Mouse (Mus musculus) left cerebral cortex, adult 2 months (tissue): ENCODE measurements around the gene Guca2b. TPM values are rescaled to one million over a fixed set of nuclear protein-coding genes. Genes with fewer than 3 reads are reported as not detected.

Experiments used
- DNase-seq, 2 experiments: peaks; one replicate each; pipeline ENCODE4 v3.0.0; 2021 to 2022; ENCODE audit warnings: low spot score in 2 of 2, mixed read lengths in 1 of 2; ENCODE audit errors: extremely low spot score in 1 of 2
- H3K27ac ChIP-seq: fragments of 200-600 bp; 2 replicates; pipeline ENCODE4 v1.8.1; 2022
- H3K4me3 ChIP-seq: fragments of 200-600 bp; 2 replicates; pipeline ENCODE4 v1.8.1; 2022
- CTCF ChIP-seq: fragments of 200-600 bp; IDR thresholded peaks from 2 replicates; pipeline ENCODE4 v1.8.1; 2022; ENCODE audit warnings: antibody characterized with exemption, mild to moderate bottlenecking, moderate library complexity
- intact Hi-C: fragments of 180-260 bp; cut with DNase I; formaldehyde crosslinking; loops from one replicate; pipeline ENCODE4 v1.15.1; 2025
- total RNA-seq, 2 experiments: library from RNA; stranded (reverse); gene quantifications; 2 replicates each; pipeline ENCODE4 v1.2.3; 2021

Gene Guca2b
- total RNA-seq, 2 experiments from 2014 or later = not detected

GRCm38 (mm10) chr4:119642666-119643065, 16.1 kb downstream of the Guca2b start:
- no peak overlapping the region for H3K27ac ChIP-seq
- no peak overlapping the region for H3K4me3 ChIP-seq
- no peak for DNase-seq
- TF ChIP-seq CTCF = no peak
- intact Hi-C loops = no loop called here

- no peak overlapping the region for H3K4me3 ChIP-seq
- no peak for DNase-seq
- intact Hi-C loops = no loop called here
- no peak for TF ChIP-seq CTCF
- H3K27ac ChIP-seq = no peak overlapping the region
Observed at GRCm38 (mm10) chr4:119638656-119639055, 20.1 kb downstream of the Guca2b start.

- no peak overlapping the region for H3K4me3 ChIP-seq
- intact Hi-C loops = no loop called here
- no peak overlapping the region for H3K27ac ChIP-seq
- DNase-seq = no peak
- TF ChIP-seq CTCF = no peak
Observed at GRCm38 (mm10) chr4:119637946-119638345, 20.8 kb downstream of the Guca2b start.

GRCm38 (mm10) chr4:119637176-119637845, 21.4 kb downstream of the Guca2b start, which contains the start of gene Guca2a:
TSS of gene Guca2a (plus strand) at chr4:119637704.
- no peak for TF ChIP-seq CTCF
- H3K4me3 ChIP-seq = no peak within 1 kb of the TSS
- DNase-seq = no peak
- H3K27ac ChIP-seq = no peak within 1 kb of the TSS
- intact Hi-C loops = no loop called here

- no peak overlapping the region for H3K27ac ChIP-seq
- intact Hi-C loops = no loop called here
- no peak overlapping the region for H3K4me3 ChIP-seq
- peak in 1 of 2 experiments; percentile 9 for DNase-seq
- no peak for TF ChIP-seq CTCF
Observed at GRCm38 (mm10) chr4:119636731-119637130, 22.0 kb downstream of the Guca2b start.

GRCm38 (mm10) chr4:119635686-119636085, 23.1 kb downstream of the Guca2b start:
- TF ChIP-seq CTCF = no peak
- intact Hi-C loops = no loop called here
- Histone ChIP-seq H3K27ac (no peak overlapping the region), H3K4me3 (no peak overlapping the region)
- DNase-seq = no peak

GRCm38 (mm10) chr4:119634908-119635660, 23.7 kb downstream of the Guca2b start:
- no peak; the same call in 1 of the 2 replicates for TF ChIP-seq CTCF
- peak in 1 of 2 experiments; percentile 6 for DNase-seq
- intact Hi-C loops = loop anchor here (5.0 kb wide), 2 partner anchors 177 to 492 kb away; no protein-coding TSS in a partner anchor
- Histone ChIP-seq H3K4me3 (no peak overlapping the region), H3K27ac (no peak overlapping the region)

GRCm38 (mm10) chr4:119633948-119634347, 24.8 kb downstream of the Guca2b start:
- intact Hi-C loops = loop anchor here (5.0 kb wide), 2 partner anchors 178 to 493 kb away; no protein-coding TSS in a partner anchor
- DNase-seq = no peak
- TF ChIP-seq CTCF = no peak
- no peak overlapping the region for H3K27ac ChIP-seq
- H3K4me3 ChIP-seq = no peak overlapping the region

GRCm38 (mm10) chr4:119633342-119633741, 25.4 kb downstream of the Guca2b start:
- intact Hi-C loops = loop anchor here (5.0 kb wide), 2 partner anchors 179 to 494 kb away; no protein-coding TSS in a partner anchor
- TF ChIP-seq CTCF = no peak
- DNase-seq = no peak
- H3K4me3 ChIP-seq = no peak overlapping the region
- no peak overlapping the region for H3K27ac ChIP-seq

GRCm38 (mm10) chr4:119632721-119633120, 26.0 kb downstream of the Guca2b start:
- TF ChIP-seq CTCF = no peak
- no peak overlapping the region for H3K4me3 ChIP-seq
- DNase-seq = no peak
- intact Hi-C loops = loop anchor here (5.0 kb wide), 2 partner anchors 180 to 495 kb away; no protein-coding TSS in a partner anchor
- no peak overlapping the region for H3K27ac ChIP-seq

GRCm38 (mm10) chr4:119631115-119631919, 27.4 kb downstream of the Guca2b start:
- TF ChIP-seq CTCF = peak; percentile 85
- Histone ChIP-seq H3K4me3 (no peak overlapping the region), H3K27ac (no peak overlapping the region)
- intact Hi-C loops = loop anchor here (2.0 to 5.0 kb wide), 3 partner anchors 35 to 496 kb away; no protein-coding TSS in a partner anchor
- peak; percentile 45 to 73 for DNase-seq
